Mouse (Mus musculus) liver, adult (tissue): ENCODE data around the gene Rab11fip4.

Experiments
- GATA4 ChIP-seq: IDR thresholded peaks from 2 replicates; pipeline ENCODE4 v1.6.1; 2014; ENCODE audit warnings: mild to moderate bottlenecking, low read length; ENCODE audit not compliant: insufficient replicate concordance

Gene Rab11fip4

DNA sequence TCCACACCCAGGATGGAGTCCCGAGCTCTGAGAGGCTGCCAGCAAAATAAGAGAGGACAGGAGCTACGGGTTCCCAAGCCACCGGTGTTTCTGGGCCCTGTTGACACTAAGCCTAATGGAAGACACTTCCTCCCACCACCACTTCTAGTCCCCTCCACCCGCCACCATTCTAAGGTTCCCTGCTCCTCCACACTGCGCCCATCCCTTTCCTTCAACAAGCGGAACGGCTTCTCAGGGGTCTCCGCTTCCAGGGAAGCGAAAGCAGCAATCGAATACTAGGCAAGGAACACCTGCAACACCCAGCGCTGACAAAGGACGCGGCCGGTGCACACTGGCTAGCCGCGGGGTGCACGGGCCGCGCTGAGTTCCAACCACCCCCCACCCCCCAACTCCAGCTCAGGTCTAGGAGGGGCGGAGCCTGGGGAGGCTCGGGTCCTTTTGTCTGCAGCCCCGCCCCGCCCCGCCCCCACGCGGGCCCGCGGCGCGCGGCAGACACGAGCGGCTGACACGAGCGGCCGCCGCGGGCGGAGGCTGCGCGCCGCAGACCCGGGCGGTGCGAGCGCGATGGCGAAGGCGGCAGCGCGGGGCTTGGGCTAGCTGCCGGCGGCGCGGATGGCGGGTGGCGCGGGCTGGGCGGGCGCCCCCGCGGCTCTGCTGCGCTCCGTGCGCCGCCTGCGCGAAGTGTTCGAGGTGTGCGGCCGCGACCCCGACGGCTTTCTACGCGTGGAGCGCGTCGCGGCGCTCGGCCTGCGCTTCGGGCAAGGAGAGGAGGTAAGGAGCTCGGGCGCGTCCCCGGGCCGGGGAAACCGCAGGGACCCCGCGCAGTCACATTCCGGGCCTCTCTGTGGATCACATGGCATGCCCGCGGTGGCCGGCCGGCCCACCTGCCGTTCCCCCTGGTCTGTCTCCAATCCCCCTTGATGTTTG, at the start of gene Rab11fip4:
Gene Rab11fip4, plus strand, starts transcription at position 549 of the 927 bp plus-strand sequence.
- TF ChIP-seq GATA4: no peak

DNA sequence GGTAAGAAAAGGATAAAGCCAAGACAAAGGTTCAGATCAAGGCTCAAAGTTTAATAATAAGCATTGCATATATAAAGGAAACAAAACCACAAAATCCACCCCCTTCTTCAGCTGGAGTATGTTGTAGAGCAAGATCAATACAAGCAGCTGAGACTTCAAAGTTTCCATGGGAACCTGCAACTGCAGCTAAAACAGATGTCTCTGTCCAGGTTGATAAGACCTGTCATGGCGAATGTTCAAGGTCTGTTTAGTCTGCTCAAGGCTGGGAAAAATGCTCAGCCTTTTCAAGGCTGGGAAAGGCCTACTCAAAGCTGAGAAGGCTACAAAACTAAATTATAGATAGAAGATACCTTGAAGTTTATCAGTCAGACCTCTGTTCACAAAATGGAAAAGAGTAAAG, 38.4 kb upstream of the Rab11fip4 start:
- TF ChIP-seq GATA4: no peak

DNA sequence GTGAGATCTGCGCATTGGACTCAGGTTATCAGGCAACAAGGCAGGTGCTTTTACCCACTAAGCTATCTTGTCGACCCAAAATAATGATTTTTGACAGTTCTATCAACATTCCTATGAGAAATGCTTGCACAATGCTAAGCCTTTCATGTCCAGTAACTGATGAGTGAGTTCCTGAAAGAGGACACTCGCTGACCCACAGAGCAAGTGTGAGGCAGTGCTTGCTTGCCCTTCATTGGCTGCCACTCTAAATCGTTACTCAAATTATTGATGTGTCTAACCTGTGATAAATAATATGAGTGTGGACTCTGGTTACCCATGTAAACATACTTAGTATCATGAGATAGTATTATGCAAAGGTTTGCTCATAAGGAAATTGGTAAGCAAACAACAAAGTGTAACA, 30.5 kb upstream of the Rab11fip4 start:
- TF ChIP-seq GATA4: no peak

DNA sequence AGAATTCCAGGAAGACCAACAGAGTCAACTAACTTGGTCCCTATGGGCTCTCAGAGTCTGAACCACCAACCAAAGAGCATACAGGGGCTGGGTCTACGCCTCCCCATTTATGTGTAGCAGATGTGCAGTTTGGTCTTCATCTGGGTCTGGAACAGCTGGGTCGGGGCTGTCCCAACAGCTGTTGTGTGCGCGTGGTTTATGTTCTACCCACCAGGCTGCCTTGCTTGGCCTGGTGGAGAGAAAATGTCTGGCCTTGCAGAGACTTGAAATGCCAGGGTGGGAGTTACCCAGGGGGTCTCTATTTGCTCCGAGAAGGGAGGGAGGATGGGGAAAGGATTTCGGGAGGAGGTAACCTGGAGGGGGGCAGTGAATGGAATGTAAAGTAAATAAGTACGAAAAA, 27.5 kb upstream of the Rab11fip4 start:
- TF ChIP-seq GATA4: no peak

DNA sequence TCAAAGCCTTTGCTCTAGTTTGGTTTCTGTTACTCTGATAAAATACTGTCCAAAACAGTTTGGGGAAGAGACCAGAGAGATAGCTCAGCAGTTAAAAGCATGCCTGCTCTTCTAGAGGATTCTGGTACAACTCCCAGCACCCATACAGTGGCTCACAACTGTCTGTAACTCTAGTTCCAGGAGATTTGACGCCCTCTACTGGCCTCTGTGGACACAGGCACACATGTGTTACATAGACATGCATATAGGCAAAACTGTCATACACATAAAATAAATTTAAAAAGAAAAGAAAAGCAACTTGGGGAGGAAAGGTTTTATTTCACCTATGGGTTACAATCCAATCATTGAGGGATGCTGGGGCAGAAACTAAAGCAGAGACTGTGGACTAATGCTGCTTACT, 24.1 kb upstream of the Rab11fip4 start:
- no peak for TF ChIP-seq GATA4

DNA sequence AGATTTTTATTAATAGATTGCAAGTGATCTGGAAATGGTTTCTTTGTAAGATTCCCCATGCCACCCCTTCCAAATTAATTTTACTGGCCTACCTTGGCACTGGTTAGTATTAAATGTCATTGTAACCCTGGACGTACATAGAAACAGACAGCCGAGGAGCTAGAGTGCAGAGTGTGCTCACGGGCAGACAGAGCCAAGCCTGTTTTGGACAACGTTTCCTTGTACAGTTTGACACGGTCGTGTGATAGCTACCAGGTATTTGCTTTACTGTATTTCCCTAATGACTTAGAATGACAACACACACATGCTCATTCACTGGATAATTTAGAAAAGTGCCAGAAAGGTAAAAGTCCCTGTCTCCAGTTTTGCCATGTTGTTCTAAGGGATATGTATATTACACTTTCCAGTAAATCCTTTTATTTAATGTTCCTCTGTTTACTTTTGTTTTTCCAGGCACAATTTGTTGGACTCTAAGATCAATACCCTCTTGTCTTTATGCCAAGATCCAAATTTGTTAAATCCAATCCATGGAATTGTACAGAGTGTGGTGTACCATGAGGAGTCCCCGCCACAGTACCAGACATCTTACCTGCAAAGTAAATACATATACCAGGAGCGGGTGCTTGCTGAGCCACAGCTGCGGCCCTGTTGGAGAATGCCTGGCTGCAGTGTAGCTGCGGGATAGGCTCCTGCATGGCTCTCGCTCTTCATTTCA, 22.7 kb upstream of the Rab11fip4 start:
- no peak for TF ChIP-seq GATA4

DNA sequence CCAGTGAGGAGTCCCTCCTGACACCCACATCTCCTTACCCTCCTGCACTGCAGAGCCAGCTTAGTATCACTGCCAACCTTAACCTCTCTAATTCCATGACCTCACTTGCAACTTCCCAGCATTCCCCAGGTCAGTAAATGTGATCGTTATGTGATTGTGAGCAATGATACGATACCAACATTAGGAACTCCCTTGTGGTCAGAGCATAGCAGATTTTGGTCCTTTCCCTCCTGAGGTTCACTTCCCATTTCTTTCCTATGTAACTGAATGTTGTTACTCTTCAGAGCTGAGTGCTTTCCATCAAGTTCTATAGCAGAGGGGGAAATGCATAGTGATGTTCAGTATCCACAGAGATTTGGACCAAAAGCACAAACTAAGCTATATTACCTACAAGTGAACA, 20.7 kb upstream of the Rab11fip4 start:
- no peak for TF ChIP-seq GATA4

DNA sequence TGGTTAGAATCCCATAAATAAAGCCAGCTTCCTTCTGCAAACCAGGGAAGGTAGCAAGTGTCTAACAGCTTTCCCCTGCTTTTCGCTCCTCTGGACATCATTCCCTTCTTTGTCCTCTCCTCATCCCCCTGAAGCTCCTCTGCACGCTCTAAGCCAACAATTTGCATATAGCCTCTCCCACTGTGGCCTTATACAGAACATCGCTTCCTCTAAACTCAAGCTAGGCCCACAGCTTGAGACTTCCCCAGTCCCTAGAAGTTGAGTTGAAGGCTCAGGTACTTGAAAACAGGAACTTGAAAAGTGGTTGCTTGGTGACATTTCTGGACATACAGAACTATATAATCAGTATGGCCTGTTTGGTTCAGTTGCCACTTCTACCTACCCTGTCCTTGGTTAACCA, 17.2 kb upstream of the Rab11fip4 start:
- no peak for TF ChIP-seq GATA4

DNA sequence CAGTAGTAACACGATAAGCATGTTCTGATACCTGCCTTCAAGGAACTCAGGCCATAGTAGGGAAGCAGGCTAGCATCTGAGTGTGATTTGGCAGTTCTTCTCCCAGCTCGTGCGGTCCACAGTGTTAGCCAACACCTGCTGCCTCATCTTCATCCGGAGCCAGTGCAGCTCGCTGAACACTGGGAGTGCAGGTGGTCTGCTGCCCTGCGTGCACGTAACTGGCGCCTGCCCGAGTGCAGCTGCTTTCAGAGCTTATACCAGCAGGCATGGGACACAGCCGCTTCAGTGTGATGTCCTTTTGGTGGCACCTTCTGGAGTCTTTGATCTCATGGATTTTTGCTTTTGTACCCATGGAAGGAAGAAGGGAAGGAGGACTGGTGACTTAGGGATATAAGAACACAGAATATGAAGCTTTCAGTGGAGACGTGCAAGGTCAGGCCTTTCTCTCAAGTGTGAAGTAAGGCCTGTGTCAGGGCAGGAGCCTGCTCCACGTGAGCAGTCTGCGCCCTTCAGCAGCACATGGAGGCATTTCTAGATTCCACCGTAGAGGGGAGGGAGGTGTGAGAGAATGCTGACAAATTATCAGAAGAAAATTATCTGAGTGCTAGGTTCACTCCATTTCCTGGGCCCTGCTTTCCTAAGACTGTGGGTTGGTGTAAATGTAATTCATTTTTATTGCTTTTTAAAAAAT, 15.5 kb upstream of the Rab11fip4 start:
- no peak for TF ChIP-seq GATA4

DNA sequence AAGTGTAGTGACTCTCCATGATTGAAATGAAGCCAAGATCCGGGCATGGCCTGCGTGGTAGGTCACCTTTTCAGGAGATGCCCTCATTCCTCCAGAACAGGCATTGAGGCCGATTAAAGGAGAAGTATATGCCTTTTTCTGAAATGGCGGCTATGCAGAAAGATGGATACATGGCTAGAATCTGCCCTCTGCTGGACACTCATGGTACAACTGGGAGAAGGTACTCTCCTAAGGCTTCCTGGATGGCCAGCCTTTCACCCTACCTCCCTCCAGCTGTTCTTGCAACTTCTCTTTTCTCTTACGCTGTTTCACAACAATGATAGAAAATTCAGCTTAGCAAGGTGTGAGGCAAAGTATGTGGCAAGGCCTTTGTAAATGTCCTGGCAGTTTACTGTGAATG, 13.3 kb upstream of the Rab11fip4 start:
- no peak for TF ChIP-seq GATA4

DNA sequence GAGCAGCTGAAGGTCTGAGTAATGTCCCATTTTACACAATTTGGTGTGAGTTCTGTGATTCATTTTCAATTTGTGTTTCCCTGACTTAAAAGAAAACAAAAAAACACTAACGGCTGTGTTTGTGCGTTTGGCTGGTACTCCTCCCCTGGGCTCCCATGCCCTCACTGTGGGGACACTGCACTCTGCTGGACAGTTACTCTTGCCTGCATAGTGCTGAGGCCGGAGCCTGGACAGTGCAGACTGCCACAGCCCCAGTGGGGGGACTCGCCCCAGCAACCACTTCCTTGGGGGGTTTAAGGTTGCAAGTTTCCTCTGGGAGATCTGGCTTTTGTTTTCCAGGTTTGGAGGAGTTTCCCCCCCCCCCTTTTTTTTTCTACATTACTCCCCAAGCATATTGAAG, 10.4 kb upstream of the Rab11fip4 start:
- TF ChIP-seq GATA4: no peak

DNA sequence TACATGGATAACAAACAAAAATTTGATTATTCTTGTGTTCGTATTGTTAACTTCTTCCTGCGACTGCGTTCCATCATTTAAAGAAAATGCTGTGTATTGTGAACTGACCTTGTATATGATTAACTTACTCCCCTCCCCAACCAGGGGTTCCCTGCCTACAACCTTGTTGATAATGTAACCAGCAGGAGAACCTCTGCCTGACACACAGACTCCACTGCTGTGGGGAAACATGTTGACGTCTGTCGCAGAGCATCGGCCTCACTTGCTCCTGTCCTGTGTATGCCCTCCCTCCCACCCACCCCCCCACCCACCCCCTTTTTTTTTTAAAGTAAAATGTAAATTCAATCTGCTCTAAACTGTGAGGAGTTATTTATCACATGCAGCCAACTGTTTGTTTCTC, 9.8 kb upstream of the Rab11fip4 start:
- no peak for TF ChIP-seq GATA4

DNA sequence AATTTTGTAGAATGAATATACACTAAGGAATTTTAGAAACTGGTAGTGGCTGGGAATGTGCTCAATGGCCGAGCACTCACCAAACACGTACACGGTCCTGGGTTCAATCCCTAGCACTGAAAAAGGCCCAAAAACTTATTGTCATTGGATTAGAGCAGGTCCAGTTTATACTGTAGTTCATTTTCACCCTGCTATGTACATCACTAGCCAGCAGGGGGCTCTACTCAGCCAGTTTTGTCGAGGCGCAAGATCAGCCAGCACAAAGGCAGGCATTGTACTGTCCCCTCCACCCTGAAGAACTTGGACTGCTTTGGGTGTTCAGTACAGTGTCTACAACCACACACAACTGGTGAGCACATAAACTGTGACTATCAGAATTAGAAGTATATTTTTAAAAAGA, 6.8 kb upstream of the Rab11fip4 start:
- no peak for TF ChIP-seq GATA4

DNA sequence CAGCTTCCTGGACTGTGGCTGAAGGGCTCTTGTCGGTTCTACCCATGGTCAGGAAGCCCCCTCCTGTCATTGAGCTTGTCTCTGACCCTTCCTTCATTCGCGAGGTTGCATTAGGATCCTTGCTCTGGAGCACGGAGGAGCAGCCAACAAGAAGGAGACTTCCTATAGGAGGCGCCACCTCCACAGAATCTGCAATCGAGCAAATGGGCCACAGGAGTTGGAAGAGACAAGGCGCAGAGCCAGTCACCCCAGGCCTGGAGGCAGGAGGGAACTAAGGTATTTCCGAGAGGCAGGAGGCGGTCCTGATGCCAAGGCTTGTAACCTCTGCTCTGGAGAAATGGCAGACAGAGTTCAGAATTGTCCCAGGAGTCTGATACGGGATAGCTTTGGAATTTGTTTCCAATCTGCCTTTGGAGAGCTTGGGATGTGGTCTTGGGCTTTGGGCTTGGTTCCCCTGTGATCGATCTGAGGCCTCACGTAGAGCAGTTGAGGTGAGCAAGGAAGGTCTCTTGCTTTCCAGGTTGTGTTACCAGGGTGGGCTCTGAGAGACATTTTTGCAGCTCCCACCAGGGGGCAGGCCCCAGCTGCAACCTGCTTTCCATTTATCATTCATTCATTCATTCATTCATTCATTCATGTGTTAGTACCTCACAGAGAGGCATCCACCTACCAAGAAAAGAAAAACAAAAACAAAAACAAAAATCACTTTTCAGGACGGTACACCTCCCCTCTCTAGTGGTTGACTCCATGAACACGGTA, 1.5 kb upstream of the Rab11fip4 start:
- no peak for TF ChIP-seq GATA4

DNA sequence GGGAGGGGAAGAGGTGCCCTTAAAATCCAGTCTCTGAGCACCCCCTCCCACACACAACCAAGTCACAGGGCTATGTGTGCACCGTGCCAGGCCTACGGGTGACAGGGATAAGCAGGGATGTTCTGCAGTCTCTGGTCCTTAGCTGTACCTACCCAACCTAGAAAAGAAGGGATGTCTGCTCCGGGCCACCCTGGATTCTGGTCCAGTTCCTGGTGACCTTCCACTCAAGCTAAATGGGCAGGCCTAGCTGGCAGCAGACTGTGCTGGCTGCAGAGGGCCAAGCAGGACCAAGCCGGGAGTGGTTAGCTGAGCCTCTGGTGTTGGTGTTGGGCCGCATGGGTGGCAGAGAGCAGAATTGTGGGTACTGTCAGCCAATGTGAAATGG, 571 bp downstream of the Rab11fip4 start:
- no peak for TF ChIP-seq GATA4

DNA sequence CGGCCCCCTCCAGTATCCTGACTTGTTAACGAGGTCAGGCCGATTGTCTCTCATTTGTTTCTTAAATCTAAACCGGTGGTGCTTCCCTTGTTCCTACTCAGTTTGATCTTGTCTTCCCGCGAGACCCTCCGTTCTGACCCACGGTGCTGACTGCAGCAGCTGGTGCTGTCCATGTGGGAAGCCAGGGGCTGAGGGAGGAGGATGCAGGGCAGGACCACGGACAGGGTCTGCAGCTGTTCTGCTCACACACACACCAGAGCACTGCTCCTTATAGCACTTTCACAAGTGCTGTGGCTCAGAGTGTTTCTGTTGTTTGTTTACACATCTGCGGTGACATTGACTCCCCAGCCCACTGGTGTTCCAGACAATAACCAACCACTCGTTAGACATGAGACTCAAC, 2.5 kb downstream of the Rab11fip4 start:
- no peak for TF ChIP-seq GATA4

DNA sequence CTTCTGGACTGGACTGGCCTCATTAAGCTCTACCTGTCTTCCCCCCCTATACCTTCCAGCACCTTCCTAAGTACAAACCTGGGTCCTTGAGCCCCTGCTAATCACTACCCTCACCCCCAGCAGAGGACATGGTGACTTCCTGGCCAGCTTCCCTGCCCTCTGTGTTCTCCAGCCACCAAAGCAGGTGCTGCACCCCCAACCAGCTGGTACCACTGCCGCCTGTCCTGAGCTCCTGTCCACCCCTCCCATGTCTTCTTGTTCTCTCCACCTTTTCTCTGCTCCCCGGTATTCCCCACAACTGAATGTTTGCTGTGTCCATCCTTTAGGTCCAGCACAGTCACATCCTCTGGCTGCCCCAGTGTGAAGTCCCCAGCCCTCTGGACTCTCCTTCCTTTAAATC, 19.4 kb downstream of the Rab11fip4 start:
- TF ChIP-seq GATA4: no peak
